Mouse (Mus musculus) ES-E14 (cell line): ENCODE measurements around the gene Cmtm5. TPM values are rescaled to one million over a fixed set of nuclear protein-coding genes. Genes with fewer than 3 reads are reported as not detected.
"Not testable (repeated sequence)": the region's sequence is repeated elsewhere in the genome, so short reads cannot be mapped to it uniquely, and the experiment has no call there.

Experiments used
- DNase-seq: peaks from one replicate; pipeline ENCODE4 v3.0.0-alpha.2; 2013; ENCODE audit warnings: low read depth, low spot score
- H3K27ac ChIP-seq: 2 replicates; pipeline ENCODE4 v1.5.1; 2012; ENCODE audit warnings: low read depth, mild to moderate bottlenecking, low read length, moderate library complexity, mixed read lengths; ENCODE audit not compliant: poor library complexity, insufficient read depth, severe bottlenecking
- H3K36me3 ChIP-seq: 2 replicates; pipeline ENCODE4 v1.6.1; 2012; ENCODE audit warnings: mild to moderate bottlenecking, low read length, moderate library complexity, mixed read lengths; ENCODE audit not compliant: control insufficient read depth, poor library complexity, insufficient read depth, severe bottlenecking
- H3K4me1 ChIP-seq, 2 experiments: fragments of 150-350 bp in 1 of 2; sonication (generic) in 1 of 2; 2 replicates each; pipeline ENCODE4 v1.6.1; 2012; ENCODE audit warnings: low read length in 2 of 2, mild to moderate bottlenecking in 1 of 2, mixed read lengths in 1 of 2; ENCODE audit not compliant: control insufficient read depth in 2 of 2, insufficient read depth in 2 of 2, poor library complexity in 1 of 2
- H3K4me3 ChIP-seq, 2 experiments: fragments of 150-350 bp in 1 of 2; sonication (generic) in 1 of 2; 2 replicates each; pipeline ENCODE4 v1.5.1; 2012; ENCODE audit warnings: low read length in 2 of 2, low read depth in 1 of 2, mild to moderate bottlenecking in 1 of 2, mixed read lengths in 1 of 2; ENCODE audit not compliant: insufficient read depth in 1 of 2, poor library complexity in 1 of 2, severe bottlenecking in 1 of 2
- H3K9ac ChIP-seq: 2 replicates; pipeline ENCODE4 v1.6.1; 2012; ENCODE audit warnings: low read depth, mild to moderate bottlenecking, low read length, mixed read lengths; ENCODE audit not compliant: poor library complexity, insufficient read depth, severe bottlenecking
- H3K9me3 ChIP-seq: fragments of 150-350 bp; sonication (generic); 2 replicates; pipeline ENCODE4 v1.6.1; 2012; ENCODE audit warnings: low read depth, mild to moderate bottlenecking, low read length; ENCODE audit not compliant: control insufficient read depth, insufficient read depth
- CHD2 ChIP-seq: IDR thresholded peaks from 2 replicates; pipeline ENCODE4 v1.6.1; 2014; ENCODE audit warnings: mild to moderate bottlenecking, low read depth, low read length, inconsistent platforms
- HCFC1 ChIP-seq: IDR thresholded peaks from 2 replicates; pipeline ENCODE4 v1.6.1; 2012; ENCODE audit warnings: low read length, inconsistent platforms, borderline replicate concordance; ENCODE audit not compliant: insufficient read depth
- MAFK ChIP-seq: IDR thresholded peaks from 2 replicates; pipeline ENCODE4 v1.6.1; 2014; ENCODE audit warnings: mild to moderate bottlenecking, low read depth, low read length, inconsistent platforms; ENCODE audit not compliant: insufficient read depth
- ZC3H11A ChIP-seq: IDR thresholded peaks from 2 replicates; pipeline ENCODE4 v1.6.1; 2012; ENCODE audit warnings: low read depth, mild to moderate bottlenecking, inconsistent platforms, low read length, borderline replicate concordance
- ZNF384 ChIP-seq: IDR thresholded peaks from 2 replicates; pipeline ENCODE4 v1.6.1; 2012; ENCODE audit warnings: low read depth, low read length, inconsistent platforms
- in situ Hi-C, 2 experiments: fragments of 600-800 bp; cut with MboI; formaldehyde crosslinking; loops; one replicate each; pipeline ENCODE4 v1.15.1; 2025; ENCODE audit warnings: low sequenced_read_pairs in 2 of 2, inconsistent platforms in 1 of 2; ENCODE audit not compliant: unreplicated experiment in 2 of 2
- total RNA-seq: library from RNA; depleted of rRNA; stranded (reverse); fragments of 300-350 nt; gene quantifications from 2 replicates; pipeline ENCODE4 v1.2.3, GENCODE M21; 2012

The Cmtm5 gene
- total RNA-seq, 1 experiment = not detected

DNA sequence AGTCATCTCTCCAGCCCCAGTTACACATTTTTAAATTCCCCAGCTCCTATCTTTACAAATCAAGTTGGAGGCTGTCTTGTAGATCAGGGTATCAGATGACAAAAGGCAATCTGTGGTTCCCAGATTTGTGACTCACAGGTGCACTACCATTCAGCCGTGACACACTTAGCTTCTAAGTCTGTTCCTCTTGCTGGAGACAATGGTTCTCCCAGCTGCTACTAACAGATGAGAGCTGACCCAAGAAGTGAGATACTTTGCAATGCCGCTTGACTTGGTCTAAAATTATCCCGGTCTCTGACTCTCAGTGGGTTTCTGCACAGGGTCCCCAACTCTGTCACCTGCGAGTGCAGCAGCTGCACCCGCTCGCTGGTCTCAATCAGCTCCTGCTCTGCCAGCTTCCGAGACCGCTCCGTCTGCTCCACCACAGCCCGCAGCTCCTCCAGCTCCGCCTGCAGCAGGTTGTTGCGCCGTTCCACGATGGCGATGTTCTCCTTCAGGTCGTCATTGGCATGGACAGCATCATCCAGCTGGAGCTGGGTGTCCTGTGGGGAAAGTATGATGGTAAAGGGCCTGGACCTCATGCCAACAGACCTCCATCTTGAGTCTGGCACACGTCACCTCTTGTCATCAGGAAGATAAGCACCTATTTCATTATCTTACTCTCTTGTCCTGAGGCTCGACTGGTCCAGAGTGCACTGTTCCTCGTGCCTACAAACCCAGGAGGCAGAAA lies 10.1 kb downstream of the Cmtm5 start:
- Histone ChIP-seq H3K9me3 (no peaks in the 10 kb centered on the region), H3K4me1 (no peaks in the 10 kb centered on the region; a peak in 1 of 4 replicates), H3K4me3 (no peak overlapping the region), H3K27ac (no peak overlapping the region), H3K36me3 (no peaks in the 10 kb centered on the region), H3K9ac (no peak overlapping the region)
- DNase-seq = no peak
- peak; percentile 67 for TF ChIP-seq MAFK
- no peak for TF ChIP-seq ZC3H11A
- TF ChIP-seq HCFC1 = no peak
- no peak for TF ChIP-seq CHD2
- TF ChIP-seq ZNF384 = no peak
- in situ Hi-C loops = no loop called here

DNA sequence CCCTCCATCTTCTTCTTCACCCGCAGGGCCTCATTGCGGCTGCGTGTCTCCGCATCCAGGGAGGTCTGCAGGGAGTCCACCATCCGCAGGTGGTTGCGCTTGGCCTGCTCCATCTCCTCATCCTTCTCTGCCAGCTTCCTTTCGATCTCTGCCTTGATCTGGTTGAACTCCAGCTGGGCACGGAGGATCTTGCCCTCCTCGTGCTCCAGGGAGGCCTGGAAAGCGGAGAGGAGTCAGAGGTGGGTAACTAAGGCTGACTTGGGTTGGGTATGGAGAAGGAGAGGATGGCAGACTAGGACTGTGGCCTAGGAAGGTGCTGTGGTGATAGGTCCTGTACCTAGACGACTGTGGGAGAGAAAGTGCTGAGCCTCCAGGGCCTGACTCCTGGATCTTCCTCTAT lies 10.9 kb downstream of the Cmtm5 start:
- H3K36me3 ChIP-seq, in situ Hi-C loops, DNase-seq, H3K4me3 ChIP-seq, H3K9ac ChIP-seq, H3K9me3 ChIP-seq, H3K4me1 ChIP-seq, H3K27ac ChIP-seq: not testable (repeated sequence)

DNA sequence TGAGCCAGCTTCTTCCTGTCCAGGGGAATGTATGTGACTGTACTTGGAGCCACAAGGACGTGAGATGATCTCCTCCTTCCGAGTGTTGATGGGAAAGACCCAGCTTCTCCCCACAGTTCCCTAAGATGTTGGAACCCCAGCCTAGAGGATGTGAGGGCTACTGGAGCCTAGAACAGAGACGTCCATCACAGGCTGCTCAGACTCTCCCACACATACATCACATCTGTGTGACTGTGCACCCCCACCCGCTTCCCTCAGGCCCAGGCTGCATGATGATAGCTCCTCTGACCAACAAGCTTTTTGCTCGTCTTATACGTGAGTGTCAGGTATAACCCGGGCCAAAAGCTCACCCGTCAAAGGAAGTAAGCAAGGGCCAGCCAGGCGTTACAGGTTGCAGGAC lies 12.7 kb downstream of the Cmtm5 start:
- no peak overlapping the region for H3K9ac ChIP-seq
- TF ChIP-seq HCFC1 = no peak
- TF ChIP-seq ZC3H11A = no peak
- TF ChIP-seq ZNF384 = no peak
- no peak for TF ChIP-seq MAFK
- no peak for DNase-seq
- no peak overlapping the region for H3K27ac ChIP-seq
- no peaks in the 10 kb centered on the region for H3K36me3 ChIP-seq
- in situ Hi-C loops = no loop called here
- no peak overlapping the region for H3K4me3 ChIP-seq
- H3K4me1 ChIP-seq = no peaks in the 10 kb centered on the region; a peak in 1 of 4 replicates
- no peaks in the 10 kb centered on the region for H3K9me3 ChIP-seq

DNA sequence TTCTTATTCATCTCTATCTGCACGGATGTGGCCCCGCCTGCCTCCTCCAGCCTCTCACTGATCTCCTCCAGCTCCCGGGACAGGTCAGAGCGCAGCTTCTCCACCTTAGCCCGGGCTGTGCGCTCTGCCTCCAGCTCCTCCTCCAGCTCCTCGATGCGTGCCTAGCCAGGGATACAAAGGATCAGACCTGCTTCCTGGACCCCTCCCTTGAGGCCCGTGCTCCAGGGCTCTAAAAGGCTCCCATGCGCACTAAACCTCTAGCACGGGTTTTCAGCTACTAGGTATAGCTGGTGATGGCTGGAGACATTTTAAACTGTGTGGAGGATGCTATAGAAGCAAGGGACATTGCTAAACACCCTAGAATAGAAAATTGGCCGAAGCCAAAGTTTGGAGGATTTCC lies 14.4 kb downstream of the Cmtm5 start:
- no peak for TF ChIP-seq ZNF384
- TF ChIP-seq CHD2 = no peak
- TF ChIP-seq MAFK = no peak
- no peak for TF ChIP-seq ZC3H11A
- no peak for TF ChIP-seq HCFC1
- no peak for DNase-seq

DNA sequence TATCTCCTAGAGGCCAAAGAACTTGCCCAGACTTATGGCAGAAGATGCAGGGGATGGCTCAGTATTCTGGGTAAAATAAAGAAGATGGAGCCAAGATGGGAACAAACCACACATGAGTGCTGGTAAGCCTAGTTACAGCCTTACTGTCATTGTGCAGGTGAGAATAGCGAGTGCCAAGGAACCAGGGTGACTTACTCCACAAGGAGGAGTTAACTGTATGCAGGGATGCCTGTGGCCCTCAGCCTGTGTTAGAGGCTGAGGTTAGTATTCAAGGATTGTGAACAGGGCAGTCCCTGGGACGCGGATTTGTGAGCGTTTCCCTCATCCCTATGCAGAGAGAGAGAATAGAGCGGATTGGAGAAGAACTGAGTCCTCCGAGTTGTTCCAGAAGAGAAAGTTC lies 15.5 kb downstream of the Cmtm5 start:
- H3K9ac ChIP-seq = no peak overlapping the region
- no peak overlapping the region for H3K4me3 ChIP-seq
- in situ Hi-C loops = no loop called here
- H3K9me3 ChIP-seq = no peaks in the 10 kb centered on the region
- peaks cover 0 to 3% of the 10 kb centered on the region in 2 experiments; a peak in 1 of 4 replicates for H3K4me1 ChIP-seq
- no peaks in the 10 kb centered on the region for H3K36me3 ChIP-seq
- DNase-seq = no peak
- no peak overlapping the region for H3K27ac ChIP-seq
- TF ChIP-seq ZC3H11A = no peak
- TF ChIP-seq ZNF384 = no peak
- no peak for TF ChIP-seq MAFK
- no peak for TF ChIP-seq HCFC1
- no peak for TF ChIP-seq CHD2

More for the DNA sequence above, 14.4 kb downstream of the Cmtm5 start:
- Histone ChIP-seq H3K9me3 (no peaks in the 10 kb centered on the region), H3K36me3 (no peaks in the 10 kb centered on the region), H3K9ac (peak overlapping the region; percentile 26; the same call in 1 of the 2 replicates), H3K4me1 (no peaks in the 10 kb centered on the region; a peak in 1 of 4 replicates), H3K4me3 (peak overlapping the region in 1 of 2 experiments; percentile 38; a peak in 1 of 4 replicates), H3K27ac (no peak overlapping the region)
- in situ Hi-C loops = no loop called here
